8 mouse cellular contexts compared by ENCODE assay signal in the genomic region with DNA sequence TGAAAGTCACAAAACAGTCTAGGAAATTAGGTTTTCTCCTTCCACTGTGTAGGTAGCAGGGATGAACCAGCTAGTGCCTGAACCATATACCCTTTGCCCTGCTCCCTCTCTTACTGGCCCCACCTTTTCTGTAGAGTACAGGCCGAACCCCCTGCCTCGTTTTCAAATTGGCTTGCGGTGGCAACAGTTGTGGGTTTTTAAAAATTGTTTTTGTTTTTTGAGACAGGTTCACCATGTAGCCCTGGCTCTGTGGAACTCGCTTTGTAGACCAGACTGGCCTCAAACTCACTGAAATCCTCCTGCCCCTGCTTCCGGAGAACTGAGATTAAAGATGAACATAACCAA. TPM values are rescaled to one million over a fixed set of nuclear protein-coding genes. Genes with fewer than 3 reads are reported as not detected.
DNase-seq lines count a peak whose midpoint lies in the region; ATAC-seq and TF ChIP-seq lines count a peak whose summit lies in the region.

No protein-coding gene starts in this region.

- peak overlapping the region; percentile 90 for H3K4me2 ChIP-seq in heart, embryonic 12.5 days
- H3K4me2 ChIP-seq in forebrain, embryonic 14.5 days (ENCODE audit: low read length): peak overlapping the region; percentile 69
- peak overlapping the region; percentile 96 for H3K4me2 ChIP-seq in liver, embryonic 15.5 days
- H3K4me2 ChIP-seq in stomach, postnatal 0 days (replicated peaks; ENCODE audit: low read depth): peak overlapping the region; percentile 75

- peak overlapping the region; percentile 71 for H3K9ac ChIP-seq in heart, embryonic 12.5 days
- H3K9ac ChIP-seq in ES-Bruce4 (ENCODE audit: low read depth, poor library complexity, severe bottlenecking): peak overlapping the region; percentile 79
- H3K9ac ChIP-seq in forebrain, embryonic 14.5 days (ENCODE audit: low read length): peak overlapping the region; percentile 64
- peak overlapping the region; percentile 61 for H3K9ac ChIP-seq in liver, embryonic 15.5 days
- 0 out of 2 replicates have a peak overlapping the region, but pooled peaks have one; percentile 9 for H3K9ac ChIP-seq in stomach, postnatal 0 days (ENCODE audit: low read length)

- H3K27ac ChIP-seq in heart, embryonic 12.5 days (ENCODE audit: poor library complexity, severe bottlenecking): peak overlapping the region; percentile 69
- H3K27ac ChIP-seq in ES-Bruce4 (ENCODE audit: insufficient read depth, low read length): peak overlapping the region; percentile 89
- H3K27ac ChIP-seq in forebrain, embryonic 14.5 days (ENCODE audit: low read depth, low read length): peak overlapping the region; percentile 72
- peak overlapping the region; percentile 91 for H3K27ac ChIP-seq in liver, embryonic 15.5 days (replicated peaks)
- H3K27ac ChIP-seq in stomach, postnatal 0 days (replicated peaks): peak overlapping the region; percentile 87

- 7% methylated on average over 5 of the region's 5 CpGs for WGBS in heart, embryonic 12.5 days
- WGBS in forebrain, embryonic 14.5 days: 9% methylated on average over 5 of the region's 5 CpGs
- 5% methylated on average over 5 of the region's 5 CpGs for WGBS in liver, embryonic 15.5 days (ENCODE audit: insufficient replicate concordance)
- 8% methylated on average over 5 of the region's 5 CpGs for WGBS in stomach, postnatal 0 days

- H3K9me3 ChIP-seq in heart, embryonic 12.5 days (replicated peaks): no peaks in the 10 kb centered on the region
- H3K9me3 ChIP-seq in ES-Bruce4 (replicated peaks; ENCODE audit: control insufficient read depth, insufficient read depth, low read length, poor library complexity, severe bottlenecking): no peaks in the 10 kb centered on the region
- H3K9me3 ChIP-seq in forebrain, embryonic 14.5 days (replicated peaks; ENCODE audit: control insufficient read depth, low read length): no peaks in the 10 kb centered on the region
- H3K9me3 ChIP-seq in liver, embryonic 15.5 days (replicated peaks): no peaks in the 10 kb centered on the region
- H3K9me3 ChIP-seq in stomach, postnatal 0 days (ENCODE audit: control insufficient read depth, low read length): no peaks in the 10 kb centered on the region

- H3K4me1 ChIP-seq in heart, embryonic 12.5 days (replicated peaks): peaks cover 15% of the 10 kb centered on the region
- H3K4me1 ChIP-seq in ES-Bruce4 (ENCODE audit: control insufficient read depth, insufficient read depth, low read length): no peaks in the 10 kb centered on the region
- H3K4me1 ChIP-seq in forebrain, embryonic 14.5 days (ENCODE audit: control insufficient read depth, insufficient read depth, low read length): peaks cover 13% of the 10 kb centered on the region
- H3K4me1 ChIP-seq in liver, embryonic 15.5 days (replicated peaks): peaks cover 62% of the 10 kb centered on the region
- H3K4me1 ChIP-seq in stomach, postnatal 0 days (replicated peaks; ENCODE audit: control insufficient read depth, insufficient read depth): no peaks in the 10 kb centered on the region

- no peak for TF ChIP-seq POLR2A in ES-Bruce4 (IDR thresholded peaks at IDR 0.05; ENCODE audit: insufficient read depth, low read length)

- H3K36me3 ChIP-seq in heart, embryonic 12.5 days: peaks cover 18% of the 10 kb centered on the region
- peaks cover 7% of the 10 kb centered on the region; the same call in 1 of the 2 replicates for H3K36me3 ChIP-seq in ES-Bruce4 (ENCODE audit: control insufficient read depth, insufficient read depth, low read length, poor library complexity, severe bottlenecking)
- H3K36me3 ChIP-seq in forebrain, embryonic 14.5 days (ENCODE audit: control insufficient read depth, insufficient read depth, low read length): peaks cover 11% of the 10 kb centered on the region
- H3K36me3 ChIP-seq in liver, embryonic 15.5 days (replicated peaks): peaks cover 12% of the 10 kb centered on the region
- peaks cover 7% of the 10 kb centered on the region; the same call in 1 of the 2 replicates for H3K36me3 ChIP-seq in stomach, postnatal 0 days (ENCODE audit: control insufficient read depth, insufficient read depth, low read length)

- no peak for TF ChIP-seq CTCF in ES-Bruce4 (IDR thresholded peaks at IDR 0.05; ENCODE audit: low read depth, low read length)
- TF ChIP-seq CTCF in stomach, postnatal 0 days (IDR thresholded peaks at IDR 0.05; ENCODE audit: low read depth): no peak

- peak overlapping the region; percentile 89 for H3K4me3 ChIP-seq in heart, embryonic 12.5 days
- peak overlapping the region; percentile 82 for H3K4me3 ChIP-seq in ES-Bruce4 (ENCODE audit: low read depth, low read length)
- H3K4me3 ChIP-seq in forebrain, embryonic 14.5 days (ENCODE audit: low read depth, low read length): peak overlapping the region; percentile 80
- peak overlapping the region; percentile 94 for H3K4me3 ChIP-seq in liver, embryonic 15.5 days (replicated peaks)
- peak overlapping the region; percentile 42 for H3K4me3 ChIP-seq in stomach, postnatal 0 days (ENCODE audit: low read depth, low read length)

- intact Hi-C loops in heart, postnatal 10 days (cut with DNase I): no loop called here

- DNase-seq in heart, postnatal 10 days: no peak
- no peak for DNase-seq in forebrain, embryonic 14.5 days (ENCODE audit: low spot score)
- DNase-seq in stomach, postnatal 0 days (ENCODE audit: low spot score): no peak
- no peak for DNase-seq in layer of hippocampus, postnatal 10 days (ENCODE audit: low spot score in 2 of 2)
- no peak for DNase-seq in retina, postnatal 1 day

- no peak for TF ChIP-seq EP300 in ES-Bruce4 (IDR thresholded peaks at IDR 0.05; ENCODE audit: insufficient read depth, low read depth, low read length)
- TF ChIP-seq EP300 in stomach, postnatal 0 days (optimal IDR thresholded peaks at IDR 0.05): no peak

- peak; percentile 64 for ATAC-seq in heart, embryonic 12.5 days (ENCODE audit: insufficient number of reproducible peaks, low FRiP score)
- peak; percentile 67 for ATAC-seq in forebrain, embryonic 14.5 days
- ATAC-seq in liver, embryonic 15.5 days (ENCODE audit: insufficient read depth): peak; percentile 55
- peak; percentile 48 for ATAC-seq in stomach, postnatal 0 days (ENCODE audit: low FRiP score, low TSS enrichment)

- no peaks in the 10 kb centered on the region for H3K27me3 ChIP-seq in heart, embryonic 12.5 days (replicated peaks)
- no peaks in the 10 kb centered on the region for H3K27me3 ChIP-seq in ES-Bruce4 (ENCODE audit: control insufficient read depth, insufficient read depth, low read length, poor library complexity, severe bottlenecking)
- no peaks in the 10 kb centered on the region for H3K27me3 ChIP-seq in forebrain, embryonic 14.5 days (replicated peaks; ENCODE audit: control insufficient read depth, insufficient read depth, low read length)
- no peaks in the 10 kb centered on the region for H3K27me3 ChIP-seq in liver, embryonic 15.5 days
- no peaks in the 10 kb centered on the region for H3K27me3 ChIP-seq in stomach, postnatal 0 days (ENCODE audit: control insufficient read depth, insufficient read depth, low read length)

RNA-seq across cellular contexts. Expression of a gene that starts 0.3 kb away (rescaled TPM):
- 36.0 and 36.1 TPM in 2 replicates for polyA plus RNA-seq in heart, embryonic 12.5 days (2016; fragmentation: Nextera tagmentation; extraction: Ambion mirVana)
- total RNA-seq in heart, postnatal 10 days (2021): 10 to 100 TPM; 14.7 to 17.8 TPM
- 36.8 and 44.9 TPM in 2 replicates for polyA plus RNA-seq in ES-Bruce4 (2011; ENCODE audit: insufficient read depth, insufficient read length, low read depth, missing spikeins)
- polyA plus RNA-seq in forebrain, embryonic 14.5 days (2014; fragmentation: Nextera tagmentation; extraction: Ambion mirVana): 44.0 and 45.5 TPM in 2 replicates
- 26.0 and 32.6 TPM in 2 replicates for polyA plus RNA-seq in liver, embryonic 15.5 days (2015; fragmentation: Nextera tagmentation; extraction: Ambion mirVana)
- polyA plus RNA-seq in stomach, postnatal 0 days (2015; fragmentation: Nextera tagmentation; extraction: Ambion mirVana): 18.7 and 20.9 TPM in 2 replicates
- 10 to 100 TPM; 26.7 to 29.7 TPM for total RNA-seq in layer of hippocampus, postnatal 10 days (2021)

RNA-seq across cellular contexts. Expression of a gene that starts 8.4 kb away (rescaled TPM):
- 408 and 433 TPM in 2 replicates for polyA plus RNA-seq in heart, embryonic 12.5 days (2016; fragmentation: Nextera tagmentation; extraction: Ambion mirVana)
- 1,000 to 10,000 TPM; 1,333 to 1,385 TPM for total RNA-seq in heart, postnatal 10 days (2021)
- 2,442 and 2,478 TPM in 2 replicates for polyA plus RNA-seq in ES-Bruce4 (2011; ENCODE audit: insufficient read depth, insufficient read length, low read depth, missing spikeins)
- polyA plus RNA-seq in forebrain, embryonic 14.5 days (2014; fragmentation: Nextera tagmentation; extraction: Ambion mirVana): 474 and 520 TPM in 2 replicates
- polyA plus RNA-seq in liver, embryonic 15.5 days (2015; fragmentation: Nextera tagmentation; extraction: Ambion mirVana): 270 and 306 TPM in 2 replicates
- polyA plus RNA-seq in stomach, postnatal 0 days (2015; fragmentation: Nextera tagmentation; extraction: Ambion mirVana): 337 and 380 TPM in 2 replicates
- total RNA-seq in layer of hippocampus, postnatal 10 days (2021): 1,000 to 10,000 TPM; 1,075 to 1,131 TPM

RNA-seq across cellular contexts. Expression of a gene that starts 14.7 kb away (rescaled TPM):
- 62.8 and 69.0 TPM in 2 replicates for polyA plus RNA-seq in heart, embryonic 12.5 days (2016; fragmentation: Nextera tagmentation; extraction: Ambion mirVana)
- total RNA-seq in heart, postnatal 10 days (2021): 10 to 100 TPM; 33.3 to 39.1 TPM
- polyA plus RNA-seq in ES-Bruce4 (2011; ENCODE audit: insufficient read depth, insufficient read length, low read depth, missing spikeins): 61.2 and 64.8 TPM in 2 replicates
- 49.0 and 50.0 TPM in 2 replicates for polyA plus RNA-seq in forebrain, embryonic 14.5 days (2014; fragmentation: Nextera tagmentation; extraction: Ambion mirVana)
- polyA plus RNA-seq in liver, embryonic 15.5 days (2015; fragmentation: Nextera tagmentation; extraction: Ambion mirVana): 16.6 and 17.8 TPM in 2 replicates
- polyA plus RNA-seq in stomach, postnatal 0 days (2015; fragmentation: Nextera tagmentation; extraction: Ambion mirVana): 44.6 and 51.8 TPM in 2 replicates
- total RNA-seq in layer of hippocampus, postnatal 10 days (2021): 10 to 100 TPM; 66.1 to 67.9 TPM

RNA-seq across cellular contexts. Expression of a gene that starts 15.6 kb away (rescaled TPM):
- 0.18 TPM in 1 of 2 replicates, not detected in the other for polyA plus RNA-seq in heart, embryonic 12.5 days (2016; fragmentation: Nextera tagmentation; extraction: Ambion mirVana)
- not detected for total RNA-seq in heart, postnatal 10 days (2021)
- not detected in 2 replicates for polyA plus RNA-seq in ES-Bruce4 (2011; ENCODE audit: insufficient read depth, insufficient read length, low read depth, missing spikeins)
- polyA plus RNA-seq in forebrain, embryonic 14.5 days (2014; fragmentation: Nextera tagmentation; extraction: Ambion mirVana): not detected in 2 replicates
- polyA plus RNA-seq in liver, embryonic 15.5 days (2015; fragmentation: Nextera tagmentation; extraction: Ambion mirVana): 0.07 TPM in 1 of 2 replicates, not detected in the other
- polyA plus RNA-seq in stomach, postnatal 0 days (2015; fragmentation: Nextera tagmentation; extraction: Ambion mirVana): 0.07 TPM in 1 of 2 replicates, not detected in the other
- total RNA-seq in layer of hippocampus, postnatal 10 days (2021): not detected

RNA-seq across cellular contexts. Expression of a gene that starts 33.0 kb away (rescaled TPM):
- polyA plus RNA-seq in heart, embryonic 12.5 days (2016; fragmentation: Nextera tagmentation; extraction: Ambion mirVana): 24.7 and 24.8 TPM in 2 replicates
- 10 to 100 TPM; 43.7 to 48.0 TPM for total RNA-seq in heart, postnatal 10 days (2021)
- 12.6 and 14.4 TPM in 2 replicates for polyA plus RNA-seq in ES-Bruce4 (2011; ENCODE audit: insufficient read depth, insufficient read length, low read depth, missing spikeins)
- 6.2 and 8.2 TPM in 2 replicates for polyA plus RNA-seq in forebrain, embryonic 14.5 days (2014; fragmentation: Nextera tagmentation; extraction: Ambion mirVana)
- polyA plus RNA-seq in liver, embryonic 15.5 days (2015; fragmentation: Nextera tagmentation; extraction: Ambion mirVana): 47.6 and 56.9 TPM in 2 replicates
- 87.5 and 94.1 TPM in 2 replicates for polyA plus RNA-seq in stomach, postnatal 0 days (2015; fragmentation: Nextera tagmentation; extraction: Ambion mirVana)
- 10 to 100 TPM; 38.4 to 45.2 TPM for total RNA-seq in layer of hippocampus, postnatal 10 days (2021)

Comparison
In these comparisons a context has a peak if more than half of its experiments do, and no peak if none do; other contexts are left out.
1. H3K4me3 ChIP-seq: peak in every context shown above with its lines; median percentile 94 in liver, embryonic 15.5 days; 89 in heart, embryonic 12.5 days; 82 in ES-Bruce4; 80 in forebrain, embryonic 14.5 days; 42 in stomach, postnatal 0 days.
2. H3K9ac ChIP-seq: peak in every context shown above with its lines; median percentile 79 in ES-Bruce4; 71 in heart, embryonic 12.5 days; 64 in forebrain, embryonic 14.5 days; 61 in liver, embryonic 15.5 days; 9 in stomach, postnatal 0 days.